Mouse (Mus musculus) brain, embryonic 14.5 days (tissue): ENCODE measurements at regions not wholly inside any gene's neighbourhood (a gene's known extent, or its start where the extent isn't known, plus 50 kb on each side); places are given as distances from the start of the nearest gene placed in this dataset.

Experiments
- CTCF ChIP-seq: fragments of 200-500 bp; IDR thresholded peaks from 2 replicates; pipeline ENCODE4 v1.5.1; 2012; ENCODE audit warnings: inconsistent platforms, mild to moderate bottlenecking, moderate library complexity, borderline replicate concordance; ENCODE audit not compliant: insufficient read depth, insufficient read length; ENCODE audit errors: extremely low read depth
- POLR2A ChIP-seq: fragments of 200-500 bp; IDR thresholded peaks from 2 replicates; pipeline ENCODE4 v1.6.1; 2012; ENCODE audit warnings: mild to moderate bottlenecking, inconsistent platforms, borderline replicate concordance; ENCODE audit not compliant: poor library complexity, insufficient read depth, insufficient read length, severe bottlenecking; ENCODE audit errors: extremely low read depth

DNA sequence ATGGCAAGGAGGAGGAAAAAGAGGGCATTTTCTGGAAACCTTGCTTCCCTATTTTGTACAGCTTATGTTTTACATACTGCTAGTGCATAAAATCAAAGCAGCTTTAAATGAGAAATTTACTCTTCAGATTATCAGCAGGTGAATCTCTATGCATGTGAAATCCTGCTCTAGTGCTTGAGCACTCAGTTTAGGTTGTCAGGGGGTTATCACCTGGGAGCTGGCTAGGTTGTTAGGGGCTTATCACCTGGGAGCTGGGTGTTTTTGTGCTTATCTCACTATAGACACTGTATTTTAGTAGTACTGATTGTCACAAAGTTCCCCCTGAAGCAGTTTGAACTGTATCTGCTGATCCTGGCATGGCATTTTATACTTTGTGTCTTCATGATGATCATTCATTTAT, 1086.3 kb downstream of the Diaph2 start:
- TF ChIP-seq CTCF = no peak
- TF ChIP-seq POLR2A = no peak
